Mouse (Mus musculus): ENCODE data around the gene Bcas1. TPM values are rescaled to one million over a fixed set of nuclear protein-coding genes. Genes with fewer than 3 reads are reported as not detected.
A peak's percentile ranks its signal among the peaks of the same experiment; 100 is the strongest.

Bcas1 gene
- total and polyA plus RNA-seq, 2 experiments = 0.02 TPM; not detected in 1

- 23% methylated on average over 3 of the region's 3 CpGs for WGBS
- Histone ChIP-seq H3K27ac (replicated peaks; ENCODE audit: insufficient read depth, low read depth, low read length) (peak overlapping the region; percentile 22; the same call in 1 of the 2 replicates), H3K4me3 (ENCODE audit: insufficient read depth, low read depth, low read length) (no peak overlapping the region), H3K79me2 (ENCODE audit: control insufficient read depth, insufficient read depth, low read length) (no peaks in the 10 kb centered on the region), H3K27me3 (ENCODE audit: control insufficient read depth, insufficient read depth, low read length) (no peaks in the 10 kb centered on the region), H3K36me3 (ENCODE audit: control insufficient read depth, insufficient read depth, low read length) (no peaks in the 10 kb centered on the region), H3K9ac (ENCODE audit: low read depth, low read length) (no peak overlapping the region), H3K4me1 (ENCODE audit: control insufficient read depth, insufficient read depth, low read length) (no peaks in the 10 kb centered on the region)
- TF ChIP-seq CTCF (IDR thresholded peaks at IDR 0.05; ENCODE audit: low read depth, low read length) (no peak), POLR2A (IDR thresholded peaks at IDR 0.05; ENCODE audit: extremely low read depth, insufficient read depth, low read length) (no peak)
- no peak for DNase-seq (ENCODE audit: extremely low read depth, low read depth, low spot score)
Observed at GRCm38 (mm10) chr2:170322013-170322414, 105.6 kb downstream of the Bcas1 start.

DNA sequence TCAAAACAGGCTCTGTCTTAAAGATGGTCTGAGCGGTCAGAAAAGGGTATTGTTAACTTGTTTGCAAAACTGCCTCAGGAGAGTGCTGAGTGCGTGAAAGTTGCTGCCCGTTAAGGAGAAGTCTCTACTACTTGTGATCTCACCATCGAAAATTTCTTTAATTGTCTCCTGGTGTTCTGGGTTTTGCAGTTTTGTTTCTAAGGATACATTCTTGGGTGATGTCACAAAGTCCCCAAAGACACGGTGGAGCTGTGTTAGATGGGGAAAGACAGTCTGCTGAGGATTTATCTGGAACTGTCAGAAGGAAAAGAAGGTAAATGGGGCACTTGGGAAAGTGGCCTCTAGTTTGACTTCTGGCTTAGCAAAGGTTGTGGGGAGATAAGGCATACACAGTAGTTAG, 106.1 kb downstream of the Bcas1 start:
- Histone ChIP-seq H3K27me3 (ENCODE audit: control insufficient read depth, insufficient read depth, low read length) (no peaks in the 10 kb centered on the region), H3K27ac (replicated peaks; ENCODE audit: insufficient read depth, low read depth, low read length) (peak overlapping the region; percentile 22; the same call in 1 of the 2 replicates), H3K36me3 (ENCODE audit: control insufficient read depth, insufficient read depth, low read length) (no peaks in the 10 kb centered on the region), H3K79me2 (ENCODE audit: control insufficient read depth, insufficient read depth, low read length) (no peaks in the 10 kb centered on the region), H3K4me3 (ENCODE audit: insufficient read depth, low read depth, low read length) (no peak overlapping the region), H3K4me1 (ENCODE audit: control insufficient read depth, insufficient read depth, low read length) (no peaks in the 10 kb centered on the region), H3K9ac (ENCODE audit: low read depth, low read length) (no peak overlapping the region)
- no peak for DNase-seq (ENCODE audit: extremely low read depth, low read depth, low spot score)
- WGBS = 68% methylated on average over 5 of the region's 5 CpGs
- TF ChIP-seq POLR2A (IDR thresholded peaks at IDR 0.05; ENCODE audit: extremely low read depth, insufficient read depth, low read length) (no peak), CTCF (IDR thresholded peaks at IDR 0.05; ENCODE audit: low read depth, low read length) (no peak)

GRCm38 (mm10) chr2:170319533-170320463, 107.8 kb downstream of the Bcas1 start:
- 27% methylated on average over 20 of the region's 20 CpGs for WGBS
- TF ChIP-seq POLR2A (IDR thresholded peaks at IDR 0.05; ENCODE audit: extremely low read depth, insufficient read depth, low read length) = no peak
- no peak for TF ChIP-seq CTCF (IDR thresholded peaks at IDR 0.05; ENCODE audit: low read depth, low read length)
- no peak for DNase-seq (ENCODE audit: extremely low read depth, low read depth, low spot score)
- H3K4me1 ChIP-seq (ENCODE audit: control insufficient read depth, insufficient read depth, low read length) = no peaks in the 10 kb centered on the region
- no peaks in the 10 kb centered on the region for H3K79me2 ChIP-seq (ENCODE audit: control insufficient read depth, insufficient read depth, low read length)
- H3K27me3 ChIP-seq (ENCODE audit: control insufficient read depth, insufficient read depth, low read length) = no peaks in the 10 kb centered on the region
- H3K36me3 ChIP-seq (ENCODE audit: control insufficient read depth, insufficient read depth, low read length) = no peaks in the 10 kb centered on the region
- peak overlapping the region; percentile 16; the same call in 1 of the 2 replicates for H3K9ac ChIP-seq (ENCODE audit: low read depth, low read length)
- no peak overlapping the region for H3K27ac ChIP-seq (replicated peaks; ENCODE audit: insufficient read depth, low read depth, low read length)
- peak overlapping the region; percentile 30; the same call in 1 of the 2 replicates for H3K4me3 ChIP-seq (ENCODE audit: insufficient read depth, low read depth, low read length)

DNA sequence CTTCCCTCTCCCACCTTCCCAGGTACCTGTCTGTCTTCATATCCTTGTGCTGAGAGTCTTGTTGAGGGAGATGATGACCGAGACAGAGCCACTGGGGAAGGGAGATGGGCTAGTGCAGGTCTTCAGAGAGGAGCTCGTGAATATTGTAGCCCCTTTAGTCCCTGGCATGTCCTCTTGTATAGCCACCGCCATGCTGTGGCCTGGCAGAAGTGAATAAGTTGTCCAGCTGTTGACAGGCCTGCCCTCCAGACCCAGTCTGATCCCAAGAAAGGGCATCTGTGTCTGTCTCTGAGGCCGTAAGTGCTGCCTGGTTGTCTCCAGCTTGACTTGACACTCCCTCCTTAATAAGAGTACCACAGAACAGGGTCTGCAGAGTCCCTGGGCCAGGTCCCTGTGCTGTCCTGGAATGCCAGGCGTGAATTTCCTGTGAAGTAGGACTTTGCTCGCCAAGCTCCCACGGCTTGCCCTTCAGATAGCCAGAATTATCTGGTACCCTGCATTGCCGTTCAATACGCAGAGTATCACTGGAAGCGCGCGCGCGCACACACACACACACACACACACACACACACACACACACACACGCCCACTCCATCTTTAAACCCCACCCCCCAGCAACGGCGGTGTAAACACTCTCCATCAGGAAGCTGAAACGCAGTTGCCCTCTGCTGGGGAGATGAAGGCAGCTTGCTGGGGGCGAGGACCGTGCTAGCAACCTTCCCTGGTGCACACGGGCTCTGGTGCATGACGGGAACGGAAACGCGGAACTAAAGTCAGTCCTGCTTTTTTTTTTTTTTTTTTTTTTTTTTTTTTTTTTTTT, 108.7 kb downstream of the Bcas1 start:
- H3K4me1 ChIP-seq (ENCODE audit: control insufficient read depth, insufficient read depth, low read length) = no peaks in the 10 kb centered on the region
- no peaks in the 10 kb centered on the region for H3K27me3 ChIP-seq (ENCODE audit: control insufficient read depth, insufficient read depth, low read length)
- no peaks in the 10 kb centered on the region for H3K79me2 ChIP-seq (ENCODE audit: control insufficient read depth, insufficient read depth, low read length)
- no peak overlapping the region for H3K9ac ChIP-seq (ENCODE audit: low read depth, low read length)
- 14% methylated on average over 25 of the region's 25 CpGs for WGBS
- H3K27ac ChIP-seq (replicated peaks; ENCODE audit: insufficient read depth, low read depth, low read length) = 0 out of 2 replicates have a peak overlapping the region, but pooled peaks have one; percentile 1
- TF ChIP-seq POLR2A (IDR thresholded peaks at IDR 0.05; ENCODE audit: extremely low read depth, insufficient read depth, low read length) = no peak
- peak; percentile 85 for TF ChIP-seq CTCF (IDR thresholded peaks at IDR 0.05; ENCODE audit: low read depth, low read length)
- peak; percentile 66 for DNase-seq (ENCODE audit: extremely low read depth, low read depth, low spot score)
- no peak overlapping the region; the same call in 1 of the 2 replicates for H3K4me3 ChIP-seq (ENCODE audit: insufficient read depth, low read depth, low read length)
- H3K36me3 ChIP-seq (ENCODE audit: control insufficient read depth, insufficient read depth, low read length) = no peaks in the 10 kb centered on the region

GRCm38 (mm10) chr2:170316774-170317173, 110.9 kb downstream of the Bcas1 start:
- H3K27me3 ChIP-seq (ENCODE audit: control insufficient read depth, insufficient read depth, low read length) = no peaks in the 10 kb centered on the region
- no peak for DNase-seq (ENCODE audit: extremely low read depth, low read depth, low spot score)
- no peak overlapping the region for H3K27ac ChIP-seq (replicated peaks; ENCODE audit: insufficient read depth, low read depth, low read length)
- H3K9ac ChIP-seq (ENCODE audit: low read depth, low read length) = no peak overlapping the region
- no peaks in the 10 kb centered on the region for H3K36me3 ChIP-seq (ENCODE audit: control insufficient read depth, insufficient read depth, low read length)
- no peak for TF ChIP-seq POLR2A (IDR thresholded peaks at IDR 0.05; ENCODE audit: extremely low read depth, insufficient read depth, low read length)
- no peak for TF ChIP-seq CTCF (IDR thresholded peaks at IDR 0.05; ENCODE audit: low read depth, low read length)
- no peaks in the 10 kb centered on the region for H3K79me2 ChIP-seq (ENCODE audit: control insufficient read depth, insufficient read depth, low read length)
- no peaks in the 10 kb centered on the region for H3K4me1 ChIP-seq (ENCODE audit: control insufficient read depth, insufficient read depth, low read length)
- H3K4me3 ChIP-seq (ENCODE audit: insufficient read depth, low read depth, low read length) = no peak overlapping the region
- 91% methylated on average over 4 of the region's 4 CpGs for WGBS
